ENCODE assay signal across 30 mouse cellular contexts in the genomic region with DNA sequence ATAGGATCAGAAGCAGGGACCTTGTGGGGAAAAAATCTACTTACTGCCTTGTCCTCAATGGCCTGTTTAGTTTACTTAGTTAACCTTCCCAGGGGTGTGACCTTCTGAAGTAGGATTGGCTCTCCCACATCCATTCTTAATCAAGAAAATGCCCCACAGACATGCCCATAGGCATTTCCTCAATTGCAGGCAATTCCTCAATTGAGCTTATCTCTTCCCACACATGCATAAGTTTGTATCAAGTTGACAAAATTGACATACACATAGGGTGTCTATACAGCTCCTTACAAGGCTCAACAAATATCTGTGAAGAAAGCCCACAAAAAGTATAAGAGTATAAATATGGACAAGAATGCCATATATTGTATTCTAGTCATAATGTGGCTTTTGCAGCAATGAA.
"Had no signal": no experiment of that assay in that cellular context is flagged by ENCODE, and none has a peak within 500 bp of the region (broad histone marks: within the 10 kb centered on the region; RNA-seq: fewer than 3 reads in every experiment).

No protein-coding gene starts in this region.

- H3K4me1 ChIP-seq: limb, embryonic 10.5 days; limb, embryonic 12.5 days; limb, embryonic 13.5 days; limb, embryonic 15.5 days; liver, embryonic 12.5 days; liver, embryonic 13.5 days; liver, embryonic 15.5 days; lung, embryonic 15.5 days; megakaryocyte, embryonic 14.5 days; midbrain, embryonic 10.5 days; midbrain, embryonic 12.5 days; midbrain, embryonic 13.5 days; midbrain, embryonic 15.5 days; neural tube, embryonic 12.5 days had no signal

- H3K27me3 ChIP-seq: limb, embryonic 12.5 days; limb, embryonic 13.5 days; liver, embryonic 12.5 days; liver, embryonic 13.5 days; liver, embryonic 15.5 days; lung, embryonic 15.5 days; megakaryocyte, embryonic 14.5 days; midbrain, embryonic 12.5 days; midbrain, embryonic 13.5 days; midbrain, embryonic 15.5 days; neural tube, embryonic 12.5 days had no signal

- DNase-seq: left cerebral cortex, postnatal 4 days; liver; liver, embryonic 13.5 days; liver, postnatal 0 days; lung, adult 18-20 months; lung, adult 2 months; lung, embryonic 14.5 days; lung, postnatal 10 days; lung, postnatal 14 days; lung, postnatal 36 days; lung, postnatal 4 days; midbrain, embryonic 14.5 days had no signal

- H3K36me3 ChIP-seq: limb, embryonic 10.5 days; limb, embryonic 12.5 days; limb, embryonic 13.5 days; limb, embryonic 15.5 days; liver, embryonic 12.5 days; liver, embryonic 13.5 days; liver, embryonic 15.5 days; lung, embryonic 15.5 days; midbrain, embryonic 10.5 days; midbrain, embryonic 12.5 days; midbrain, embryonic 13.5 days; midbrain, embryonic 15.5 days; neural tube, embryonic 12.5 days had no signal

- ATAC-seq: liver, embryonic 12.5 days; liver, postnatal 0 days; lung, postnatal 0 days; midbrain, embryonic 13.5 days; midbrain, embryonic 15.5 days; midbrain, embryonic 16.5 days had no signal

- H3K9me3 ChIP-seq: limb, embryonic 10.5 days; limb, embryonic 12.5 days; limb, embryonic 13.5 days; limb, embryonic 15.5 days; liver, embryonic 12.5 days; liver, embryonic 13.5 days; liver, embryonic 15.5 days; lung, embryonic 15.5 days; megakaryocyte, embryonic 14.5 days; midbrain, embryonic 10.5 days; midbrain, embryonic 12.5 days; midbrain, embryonic 13.5 days; midbrain, embryonic 15.5 days; neural tube, embryonic 12.5 days had no signal

- H3K9ac ChIP-seq: limb, embryonic 12.5 days; limb, embryonic 13.5 days; limb, embryonic 15.5 days; liver, embryonic 12.5 days; liver, embryonic 13.5 days; liver, embryonic 14.5 days; liver, embryonic 15.5 days; liver, postnatal 0 days; lung, embryonic 14.5 days; lung, embryonic 15.5 days; midbrain, embryonic 12.5 days; midbrain, embryonic 13.5 days; midbrain, embryonic 15.5 days; neural tube, embryonic 12.5 days had no signal

- H3K4me3 ChIP-seq: limb, embryonic 10.5 days; limb, embryonic 12.5 days; limb, embryonic 13.5 days; limb, embryonic 15.5 days; liver, embryonic 12.5 days; liver, embryonic 13.5 days; liver, embryonic 15.5 days; lung, embryonic 15.5 days; megakaryocyte, embryonic 14.5 days; midbrain, embryonic 10.5 days; midbrain, embryonic 12.5 days; midbrain, embryonic 13.5 days; midbrain, embryonic 15.5 days; myocyte; neural tube, embryonic 12.5 days had no signal

- H3K27ac ChIP-seq: limb, embryonic 10.5 days; limb, embryonic 12.5 days; limb, embryonic 13.5 days; limb, embryonic 15.5 days; liver, embryonic 12.5 days; liver, embryonic 13.5 days; liver, embryonic 14.5 days; liver, embryonic 15.5 days; lung, embryonic 15.5 days; macrophage; midbrain, embryonic 10.5 days; midbrain, embryonic 12.5 days; midbrain, embryonic 13.5 days; midbrain, embryonic 15.5 days; neural tube, embryonic 12.5 days had no signal
